Comparison of ENCODE assay signal across 9 mouse cellular contexts in the genomic region with DNA sequence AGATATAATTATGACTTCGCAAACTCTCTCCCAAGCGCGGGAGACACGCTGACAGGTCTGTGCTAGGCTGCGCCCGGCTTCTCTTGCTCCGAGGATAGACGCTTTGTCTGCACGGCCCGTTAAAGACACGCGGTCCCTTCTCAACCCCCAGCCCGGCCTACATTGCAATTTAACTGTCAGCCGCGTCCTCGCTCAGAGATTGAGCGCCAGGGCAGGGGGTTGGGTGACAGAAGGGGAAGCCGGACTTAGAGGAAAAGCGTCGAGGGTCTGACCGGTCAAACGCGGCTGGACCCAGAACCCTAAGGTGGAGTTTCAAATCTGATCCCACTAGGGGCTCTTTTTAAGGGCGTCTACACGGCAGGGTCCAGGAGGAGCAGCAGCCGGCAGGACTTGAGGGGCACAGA. TPM values are rescaled to one million over a fixed set of nuclear protein-coding genes. Genes with fewer than 3 reads are reported as not detected.
DNase-seq lines count a peak whose midpoint lies in the region; ATAC-seq and TF ChIP-seq lines count a peak whose summit lies in the region.
"Had no signal": no experiment of that assay in that cellular context is flagged by ENCODE, and none has a peak within 500 bp of the region (broad histone marks: within the 10 kb centered on the region; RNA-seq: fewer than 3 reads in every experiment).

No protein-coding gene starts in this region.

- TF ChIP-seq CTCF in liver, postnatal 0 days (IDR thresholded peaks at IDR 0.05; ENCODE audit: low read depth), result no peak

- no peaks in the 10 kb centered on the region for H3K36me3 ChIP-seq in liver, embryonic 12.5 days
- H3K36me3 ChIP-seq in liver, postnatal 0 days (replicated peaks; ENCODE audit: insufficient read depth, low read length), result no peaks in the 10 kb centered on the region
- H3K36me3 ChIP-seq in embryonic facial prominence, embryonic 15.5 days, result no peaks in the 10 kb centered on the region
- H3K36me3 ChIP-seq in intestine, embryonic 16.5 days (ENCODE audit: control insufficient read depth, insufficient read depth, low read length), result no peaks in the 10 kb centered on the region

- intact Hi-C loops in left cerebral cortex, postnatal 4 days (cut with DNase I), result loop anchor here (5.0 kb wide), 1 partner anchor 223 kb away; no protein-coding TSS in a partner anchor

- H3K4me3 ChIP-seq in liver, embryonic 12.5 days, result no peak overlapping the region
- no peak overlapping the region for H3K4me3 ChIP-seq in liver, postnatal 0 days (ENCODE audit: low read depth, low read length)
- no peak overlapping the region for H3K4me3 ChIP-seq in embryonic facial prominence, embryonic 15.5 days (replicated peaks)
- H3K4me3 ChIP-seq in intestine, embryonic 16.5 days (ENCODE audit: low read length), result peak overlapping the region; percentile 11; the same call in 1 of the 2 replicates

- under 1% methylated on average over 26 of the region's 26 CpGs for WGBS in liver, embryonic 12.5 days (ENCODE audit: insufficient replicate concordance)
- WGBS in liver, postnatal 0 days (ENCODE audit: insufficient replicate concordance), result 5% methylated on average over 26 of the region's 26 CpGs
- 1% methylated on average over 26 of the region's 26 CpGs for WGBS in embryonic facial prominence, embryonic 15.5 days
- 6% methylated on average over 26 of the region's 26 CpGs for WGBS in intestine, embryonic 16.5 days

- no peak for ATAC-seq in liver, embryonic 12.5 days
- ATAC-seq in liver, postnatal 0 days, result no peak
- no peak for ATAC-seq in embryonic facial prominence, embryonic 15.5 days (ENCODE audit: insufficient number of reproducible peaks, low FRiP score, low TSS enrichment, low read depth)
- ATAC-seq in intestine, embryonic 16.5 days, result no peak

- no peak for DNase-seq in liver, postnatal 0 days
- DNase-seq in retina, embryonic 14.5 days (ENCODE audit: low spot score), result peak; percentile 57
- no peak for DNase-seq in left cerebral cortex, postnatal 4 days
- DNase-seq in cerebellum, postnatal 4 days (ENCODE audit: low spot score in 2 of 2), result no peak
- no peak for DNase-seq in ovary, postnatal 10 days (ENCODE audit: low spot score)

- peaks cover 82% of the 10 kb centered on the region for H3K27me3 ChIP-seq in liver, embryonic 12.5 days (replicated peaks)
- peaks cover 66% of the 10 kb centered on the region for H3K27me3 ChIP-seq in liver, postnatal 0 days (ENCODE audit: insufficient read depth, low read length)
- peaks cover 66% of the 10 kb centered on the region for H3K27me3 ChIP-seq in embryonic facial prominence, embryonic 15.5 days
- peaks cover 34% of the 10 kb centered on the region for H3K27me3 ChIP-seq in intestine, embryonic 16.5 days (replicated peaks; ENCODE audit: control insufficient read depth, insufficient read depth, low read length)

- peaks cover 25% of the 10 kb centered on the region for H3K4me1 ChIP-seq in liver, embryonic 12.5 days
- H3K4me1 ChIP-seq in liver, postnatal 0 days (ENCODE audit: insufficient read depth), result peaks cover 28% of the 10 kb centered on the region
- H3K4me1 ChIP-seq in embryonic facial prominence, embryonic 15.5 days, result peaks cover 50% of the 10 kb centered on the region
- H3K4me1 ChIP-seq in intestine, embryonic 16.5 days (ENCODE audit: control insufficient read depth, insufficient read depth, low read length), result peaks cover 34% of the 10 kb centered on the region

- no peak overlapping the region for H3K27ac ChIP-seq in liver, embryonic 12.5 days
- H3K27ac ChIP-seq in liver, postnatal 0 days (ENCODE audit: low read depth), result no peak overlapping the region
- H3K27ac ChIP-seq in embryonic facial prominence, embryonic 15.5 days (replicated peaks), result no peak overlapping the region
- no peak overlapping the region for H3K27ac ChIP-seq in intestine, embryonic 16.5 days (ENCODE audit: low read length)

- peaks cover 3% of the 10 kb centered on the region; the same call in 1 of the 2 replicates for H3K9me3 ChIP-seq in liver, embryonic 12.5 days (replicated peaks)
- peaks cover 5% of the 10 kb centered on the region for H3K9me3 ChIP-seq in liver, postnatal 0 days (ENCODE audit: low read length)
- H3K9me3 ChIP-seq in embryonic facial prominence, embryonic 15.5 days (replicated peaks), result no peaks in the 10 kb centered on the region
- H3K9me3 ChIP-seq in intestine, embryonic 16.5 days (ENCODE audit: control insufficient read depth, low read length), result peaks cover 5% of the 10 kb centered on the region; the same call in 1 of the 2 replicates

- peak overlapping the region; percentile 15; the same call in 1 of the 2 replicates for H3K4me2 ChIP-seq in liver, embryonic 12.5 days
- H3K4me2 ChIP-seq in liver, postnatal 0 days (ENCODE audit: low read depth, low read length), result no peak overlapping the region
- H3K4me2 ChIP-seq in embryonic facial prominence, embryonic 15.5 days (replicated peaks), result peak overlapping the region; percentile 4
- no peak overlapping the region for H3K4me2 ChIP-seq in intestine, embryonic 16.5 days (ENCODE audit: low read depth, low read length)

- no peak overlapping the region for H3K9ac ChIP-seq in liver, embryonic 12.5 days
- no peak overlapping the region for H3K9ac ChIP-seq in liver, postnatal 0 days (replicated peaks)
- H3K9ac ChIP-seq in embryonic facial prominence, embryonic 15.5 days, result no peak overlapping the region
- H3K9ac ChIP-seq in intestine, embryonic 16.5 days (ENCODE audit: low read depth, low read length), result 0 out of 2 replicates have a peak overlapping the region, but pooled peaks have one; percentile 4

- no peak for TF ChIP-seq EP300 in liver, postnatal 0 days (IDR thresholded peaks at IDR 0.05; ENCODE audit: low read depth)

RNA-seq across cellular contexts. Expression of gene 1700067P10Rik, which starts 6.6 kb away (rescaled TPM):
- not detected in 2 replicates for polyA plus RNA-seq in liver, embryonic 12.5 days (2016; fragmentation: Nextera tagmentation; extraction: Ambion mirVana)
- polyA plus RNA-seq in liver, postnatal 0 days (2015; fragmentation: Nextera tagmentation; extraction: Ambion mirVana), result not detected in 2 replicates
- polyA plus RNA-seq in embryonic facial prominence, embryonic 15.5 days (2015; fragmentation: Nextera tagmentation; extraction: Ambion mirVana), result not detected in 2 replicates
- polyA plus RNA-seq in intestine, embryonic 16.5 days (2015; fragmentation: Nextera tagmentation; extraction: Ambion mirVana), result not detected in 2 replicates
- total RNA-seq in left cerebral cortex, postnatal 4 days (2021), result not detected
- total RNA-seq: heart, postnatal 36 days had no signal

RNA-seq across cellular contexts. Expression of gene 9830107B12Rik, which starts 50.3 kb away (rescaled TPM):
- 0.11 TPM in 1 of 2 replicates, not detected in the other for polyA plus RNA-seq in liver, embryonic 12.5 days (2016; fragmentation: Nextera tagmentation; extraction: Ambion mirVana)
- polyA plus RNA-seq in liver, postnatal 0 days (2015; fragmentation: Nextera tagmentation; extraction: Ambion mirVana), result 1.1 and 1.4 TPM in 2 replicates
- not detected in 2 replicates for polyA plus RNA-seq in embryonic facial prominence, embryonic 15.5 days (2015; fragmentation: Nextera tagmentation; extraction: Ambion mirVana)
- polyA plus RNA-seq in intestine, embryonic 16.5 days (2015; fragmentation: Nextera tagmentation; extraction: Ambion mirVana), result not detected in 2 replicates
- total RNA-seq in left cerebral cortex, postnatal 4 days (2021), result not detected

RNA-seq across cellular contexts. Expression of gene 1700122O11Rik, which starts 57.6 kb away (rescaled TPM):
- polyA plus RNA-seq in liver, embryonic 12.5 days (2016; fragmentation: Nextera tagmentation; extraction: Ambion mirVana), result not detected in 2 replicates
- not detected in 2 replicates for polyA plus RNA-seq in liver, postnatal 0 days (2015; fragmentation: Nextera tagmentation; extraction: Ambion mirVana)
- polyA plus RNA-seq in embryonic facial prominence, embryonic 15.5 days (2015; fragmentation: Nextera tagmentation; extraction: Ambion mirVana), result not detected in 2 replicates
- polyA plus RNA-seq in intestine, embryonic 16.5 days (2015; fragmentation: Nextera tagmentation; extraction: Ambion mirVana), result not detected in 2 replicates
- total RNA-seq in left cerebral cortex, postnatal 4 days (2021), result not detected
- total RNA-seq: heart, postnatal 36 days had no signal

Comparison
In these comparisons a context has a peak if more than half of its experiments do, and no peak if none do; other contexts are left out.
1. H3K4me2 ChIP-seq: peak in liver, embryonic 12.5 days (single experiment) and embryonic facial prominence, embryonic 15.5 days (single experiment); none in liver, postnatal 0 days (single experiment) and intestine, embryonic 16.5 days (single experiment).